Mouse (Mus musculus) MEL (cell line): ENCODE data around the gene Mrtfa.

Experiments
- BHLHE40 ChIP-seq: IDR thresholded peaks from 2 replicates; pipeline ENCODE4 v1.6.1; 2012; ENCODE audit warnings: low read depth, mild to moderate bottlenecking, inconsistent platforms, low read length, improper control_type of control experiment, borderline replicate concordance
- CHD2 ChIP-seq: IDR thresholded peaks from 2 replicates; pipeline ENCODE4 v1.6.1; 2011; ENCODE audit warnings: low read length, improper control_type of control experiment
- CTCF ChIP-seq, 3 experiments: IDR thresholded peaks in 2 of 3; conservative IDR thresholded peaks in 1 of 3; 2 replicates each; pipeline ENCODE4 v1.5.1; 2011 to 2012; ENCODE audit warnings: low read length in 3 of 3, low read depth in 2 of 3, mild to moderate bottlenecking in 2 of 3, improper control_type of control experiment in 1 of 3, inconsistent platforms in 1 of 3, mixed read lengths in 1 of 3, moderate library complexity in 1 of 3; ENCODE audit not compliant: control insufficient read depth in 1 of 3, insufficient read depth in 1 of 3, poor library complexity in 1 of 3, severe bottlenecking in 1 of 3
- E2F4 ChIP-seq: IDR thresholded peaks from 2 replicates; pipeline ENCODE4 v1.6.1; 2011; ENCODE audit warnings: low read depth, low read length, improper control_type of control experiment, borderline replicate concordance
- ETS1 ChIP-seq: IDR thresholded peaks from 2 replicates; pipeline ENCODE4 v1.6.1; 2012; ENCODE audit warnings: low read depth, mild to moderate bottlenecking, inconsistent platforms, low read length, improper control_type of control experiment, moderate library complexity
- MYC ChIP-seq: IDR thresholded peaks from 2 replicates; pipeline ENCODE4 v1.6.1; 2011; ENCODE audit warnings: low read depth, mild to moderate bottlenecking, low read length, improper control_type of control experiment, moderate library complexity
- RCOR1 ChIP-seq: IDR thresholded peaks from 2 replicates; pipeline ENCODE4 v1.6.1; 2012; ENCODE audit warnings: low read depth, mild to moderate bottlenecking, inconsistent platforms, low read length, improper control_type of control experiment
- ZC3H11A ChIP-seq: IDR thresholded peaks from 2 replicates; pipeline ENCODE4 v1.6.1; 2012; ENCODE audit warnings: low read depth, mild to moderate bottlenecking, inconsistent platforms, low read length, improper control_type of control experiment
- ZMIZ1 ChIP-seq: IDR thresholded peaks from 2 replicates; pipeline ENCODE4 v1.6.1; 2012; ENCODE audit warnings: low read depth, mild to moderate bottlenecking, inconsistent platforms, low read length, improper control_type of control experiment, moderate library complexity

DNA sequence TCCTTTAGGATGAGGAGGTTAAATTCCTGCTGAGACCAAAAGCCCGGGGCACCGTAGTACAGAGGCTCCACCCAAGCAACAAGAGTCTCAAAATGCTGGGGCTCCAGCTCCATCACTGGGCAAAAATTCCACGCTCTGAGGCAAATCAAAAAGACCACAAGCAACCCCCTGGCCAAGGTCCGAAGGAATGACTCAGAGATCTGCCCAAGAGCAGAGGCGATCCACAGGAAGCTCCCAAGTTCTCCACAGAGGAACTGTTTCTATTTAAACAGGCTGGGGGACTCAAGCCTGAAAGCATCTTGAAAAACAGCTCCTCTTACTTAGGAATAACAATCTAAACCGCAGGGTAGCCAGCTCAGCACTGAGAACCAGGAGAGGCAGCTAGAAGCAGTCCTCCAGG lies 53.3 kb downstream of the Mrtfa start:
- TF ChIP-seq MYC (no peak), RCOR1 (no peak), CTCF (IDR thresholded peaks at IDR 0.05 in 2 of 3, conservative IDR thresholded peaks at IDR 0.05 in 1 of 3; ENCODE audit: control insufficient read depth in 1 of 3, insufficient read depth in 1 of 3, low read depth in 2 of 3, low read length in 3 of 3, poor library complexity in 1 of 3, severe bottlenecking in 1 of 3) (no peak), E2F4 (no peak), BHLHE40 (no peak), ZC3H11A (no peak), ZMIZ1 (no peak), ETS1 (no peak), CHD2 (no peak)
